Mouse (Mus musculus) CH12.LX (cell line): Measurements from ENCODE around the gene Aff3. TPM values are rescaled to one million over a fixed set of nuclear protein-coding genes. Genes with fewer than 3 reads are reported as not detected.

Source experiments
- DNase-seq: peaks from one replicate; pipeline ENCODE4 v3.0.0-alpha.2; 2013; ENCODE audit errors: extremely low read depth
- H3K27ac ChIP-seq: 2 replicates; pipeline ENCODE4 v1.5.1; 2012; ENCODE audit warnings: low read depth, mild to moderate bottlenecking, control low read depth, moderate library complexity; ENCODE audit not compliant: insufficient read depth
- H3K27me3 ChIP-seq: replicated peaks from 2 replicates; pipeline ENCODE3; 2012; ENCODE audit warnings: inconsistent platforms
- H3K36me3 ChIP-seq, 2 experiments: replicated peaks in 1 of 2; 2 replicates each; pipeline versions ENCODE3 to v1.6.1; 2012; ENCODE audit warnings: inconsistent platforms in 1 of 2, low read length in 1 of 2, mild to moderate bottlenecking in 1 of 2, mixed read lengths in 1 of 2, moderate library complexity in 1 of 2; ENCODE audit not compliant: control insufficient read depth in 1 of 2, insufficient read depth in 1 of 2
- H3K4me1 ChIP-seq, 2 experiments: 2 replicates each; pipeline ENCODE4 v1.6.1; 2012; ENCODE audit warnings: inconsistent platforms in 1 of 2, moderate library complexity in 1 of 2; ENCODE audit not compliant: insufficient read depth in 2 of 2, control insufficient read depth in 1 of 2
- H3K4me2 ChIP-seq: 2 replicates; pipeline ENCODE4 v1.6.1; 2012; ENCODE audit warnings: low read depth, mild to moderate bottlenecking, control low read depth; ENCODE audit not compliant: poor library complexity, insufficient read depth, severe bottlenecking
- H3K4me3 ChIP-seq, 3 experiments: fragments of 150-350 bp in 1 of 3; sonication (generic) in 1 of 3; replicated peaks in 1 of 3; 2 replicates each; pipeline versions ENCODE3 to v1.5.1; 2011 to 2012; ENCODE audit warnings: low read depth in 2 of 3, low read length in 2 of 3, mild to moderate bottlenecking in 2 of 3, moderate library complexity in 2 of 3, control low read depth in 1 of 3, improper control_type of control experiment in 1 of 3, inconsistent platforms in 1 of 3, mixed read lengths in 1 of 3; ENCODE audit not compliant: poor library complexity in 1 of 3
- H3K79me2 ChIP-seq: replicated peaks from 2 replicates; pipeline ENCODE4 v1.6.1; 2012; ENCODE audit warnings: mild to moderate bottlenecking, moderate library complexity; ENCODE audit not compliant: control insufficient read depth, poor library complexity, insufficient read depth, severe bottlenecking; ENCODE audit errors: extremely low read depth
- H3K9ac ChIP-seq: 2 replicates; pipeline ENCODE4 v1.6.1; 2012; ENCODE audit warnings: low read depth, mild to moderate bottlenecking, control low read depth, moderate library complexity; ENCODE audit not compliant: insufficient read depth
- H3K9me3 ChIP-seq: replicated peaks from 2 replicates; pipeline ENCODE3; 2012; ENCODE audit warnings: low read length, inconsistent platforms, mixed read lengths
- BHLHE40 ChIP-seq: IDR thresholded peaks from 2 replicates; pipeline ENCODE4 v1.6.1; 2011; ENCODE audit warnings: mild to moderate bottlenecking, low read depth, low read length, improper control_type of control experiment
- CHD2 ChIP-seq: IDR thresholded peaks from 2 replicates; pipeline ENCODE4 v1.6.1; 2011; ENCODE audit warnings: low read length, improper control_type of control experiment
- E2F4 ChIP-seq: IDR thresholded peaks from 2 replicates; pipeline ENCODE4 v1.6.1; 2011; ENCODE audit warnings: low read depth, low read length, improper control_type of control experiment; ENCODE audit not compliant: insufficient replicate concordance
- ELF1 ChIP-seq: IDR thresholded peaks from 2 replicates; pipeline ENCODE4 v1.6.1; 2014; ENCODE audit warnings: low read depth, mild to moderate bottlenecking, inconsistent platforms, low read length, improper control_type of control experiment
- ETS1 ChIP-seq: conservative IDR thresholded peaks from 2 replicates; pipeline ENCODE4 v1.6.1; 2012; ENCODE audit warnings: low read depth, mild to moderate bottlenecking, inconsistent platforms, low read length, improper control_type of control experiment, moderate library complexity
- GABPA ChIP-seq: IDR thresholded peaks from 2 replicates; pipeline ENCODE4 v1.6.1; 2012; ENCODE audit warnings: low read depth, low read length, improper control_type of control experiment, inconsistent platforms; ENCODE audit not compliant: insufficient replicate concordance
- IRF4 ChIP-seq: IDR thresholded peaks from 2 replicates; pipeline ENCODE4 v1.6.1; 2014; ENCODE audit warnings: low read depth, mild to moderate bottlenecking, inconsistent platforms, low read length, improper control_type of control experiment
- JUN ChIP-seq: IDR thresholded peaks from 2 replicates; pipeline ENCODE4 v1.6.1; 2011; ENCODE audit warnings: low read depth, mild to moderate bottlenecking, low read length, improper control_type of control experiment, moderate library complexity; ENCODE audit not compliant: insufficient read depth
- JUND ChIP-seq: conservative IDR thresholded peaks from 2 replicates; pipeline ENCODE4 v1.6.1; 2011; ENCODE audit warnings: low read depth, low read length, improper control_type of control experiment
- MAX ChIP-seq: IDR thresholded peaks from 2 replicates; pipeline ENCODE4 v1.6.1; 2011; ENCODE audit warnings: low read length, improper control_type of control experiment
- MAZ ChIP-seq: IDR thresholded peaks from 2 replicates; pipeline ENCODE4 v1.6.1; 2012; ENCODE audit warnings: low read depth, mild to moderate bottlenecking, inconsistent platforms, low read length, improper control_type of control experiment, moderate library complexity
- NELFE ChIP-seq: IDR thresholded peaks from 2 replicates; pipeline ENCODE4 v1.6.1; 2011; ENCODE audit warnings: low read depth, low read length, improper control_type of control experiment
- PAX5 ChIP-seq: IDR thresholded peaks from 2 replicates; pipeline ENCODE4 v1.6.1; 2012; ENCODE audit warnings: low read length, inconsistent platforms, mixed read lengths
- RAD21 ChIP-seq: IDR thresholded peaks from 2 replicates; pipeline ENCODE4 v1.6.1; 2011; ENCODE audit warnings: low read depth, mild to moderate bottlenecking, low read length, improper control_type of control experiment, moderate library complexity
- RCOR1 ChIP-seq: conservative IDR thresholded peaks from 2 replicates; pipeline ENCODE4 v1.6.1; 2012; ENCODE audit warnings: low read depth, mild to moderate bottlenecking, inconsistent platforms, low read length, improper control_type of control experiment
- SMC3 ChIP-seq: IDR thresholded peaks from 2 replicates; pipeline ENCODE4 v1.6.1; 2011; ENCODE audit warnings: low read depth, low read length, improper control_type of control experiment
- TCF12 ChIP-seq: IDR thresholded peaks from 2 replicates; pipeline ENCODE4 v1.6.1; 2014; ENCODE audit warnings: low read depth, mild to moderate bottlenecking, inconsistent platforms, low read length, improper control_type of control experiment
- UBTF ChIP-seq: IDR thresholded peaks from 2 replicates; pipeline ENCODE4 v1.6.1; 2012; ENCODE audit warnings: low read depth, mild to moderate bottlenecking, inconsistent platforms, low read length, improper control_type of control experiment, moderate library complexity
- USF1 ChIP-seq: IDR thresholded peaks from 2 replicates; pipeline ENCODE4 v1.6.1; 2014; ENCODE audit warnings: low read depth, mild to moderate bottlenecking, inconsistent platforms, low read length, improper control_type of control experiment
- USF2 ChIP-seq: conservative IDR thresholded peaks from 2 replicates; pipeline ENCODE4 v1.6.1; 2011; ENCODE audit warnings: low read depth, low read length, improper control_type of control experiment
- ZC3H11A ChIP-seq: IDR thresholded peaks from 2 replicates; pipeline ENCODE4 v1.6.1; 2012; ENCODE audit warnings: low read depth, mild to moderate bottlenecking, inconsistent platforms, low read length, improper control_type of control experiment
- ZKSCAN1 ChIP-seq: IDR thresholded peaks from 2 replicates; pipeline ENCODE4 v1.6.1; 2012; ENCODE audit warnings: low read depth, inconsistent platforms, low read length, improper control_type of control experiment, borderline replicate concordance
- ZMIZ1 ChIP-seq: IDR thresholded peaks from 2 replicates; pipeline ENCODE4 v1.6.1; 2012; ENCODE audit warnings: low read depth, mild to moderate bottlenecking, inconsistent platforms, low read length, improper control_type of control experiment
- dilution Hi-C: fragments of 300-500 bp; cut with MboI; formaldehyde crosslinking; loops from 2 replicates; pipeline ENCODE4 v1.14.3; 2020; ENCODE audit warnings: low sequenced_read_pairs; ENCODE audit not compliant: extremely low pct_unique_long_range_greater_than_20kb, extremely low pct_ligation_motif_present
- in situ Hi-C: fragments of 300-500 bp; cut with MboI; formaldehyde crosslinking; loops from 3 replicates; pipeline ENCODE4 v1.14.3; 2019; ENCODE audit warnings: low sequenced_read_pairs, low pct_ligation_motif_present, low pct_unique_long_range_greater_than_20kb, mixed read lengths
- polyA plus RNA-seq: library from polyadenylated mRNA; unstranded; fragments of >175 nt; gene quantifications from 2 replicates; pipeline ENCODE4 v1.2.1, GENCODE M21; 2012; ENCODE audit warnings: low read depth; ENCODE audit not compliant: insufficient read length
- total RNA-seq, 2 experiments: library from RNA; depleted of rRNA; stranded (reverse); fragments of 300-350 nt in 1 of 2; fragments of >200 nt in 1 of 2; gene quantifications; 2 replicates each; pipeline ENCODE4 v1.2.3; 2012 to 2014

The Aff3 gene
- total and polyA plus RNA-seq, 3 experiments = 5.1 to 29.9 (median 7.7) TPM

GRCm38 (mm10) chr1:38198393-38199029 lies 466.2 kb downstream of the Aff3 start:
- Histone ChIP-seq H3K4me1 (peaks cover 0 to 20% of the 10 kb centered on the region in 2 experiments; a peak in 2 of 4 replicates), H3K9me3 (no peaks in the 10 kb centered on the region), H3K4me3 (no peak overlapping the region), H3K36me3 (peaks cover 0 to 68% of the 10 kb centered on the region in 2 experiments), H3K27ac (no peak overlapping the region), H3K79me2 (no peaks in the 10 kb centered on the region), H3K27me3 (no peaks in the 10 kb centered on the region), H3K9ac (no peak overlapping the region), H3K4me2 (no peak overlapping the region)
- in situ Hi-C loops = no loop called here
- TF ChIP-seq RAD21 (no peak), PAX5 (no peak), ETS1 (no peak), E2F4 (no peak), TCF12 (no peak), ZMIZ1 (no peak), NELFE (no peak), RCOR1 (no peak), UBTF (no peak), USF2 (no peak), MAZ (no peak), JUN (no peak), ZC3H11A (no peak), IRF4 (no peak), SMC3 (no peak), BHLHE40 (no peak), CHD2 (no peak)
- dilution Hi-C loops = no loop called here
- no peak for DNase-seq

GRCm38 (mm10) chr1:38197145-38197682 lies 467.5 kb downstream of the Aff3 start:
- Histone ChIP-seq H3K79me2 (no peaks in the 10 kb centered on the region), H3K36me3 (peaks cover 0 to 61% of the 10 kb centered on the region in 2 experiments), H3K9ac (no peak overlapping the region), H3K27ac (no peak overlapping the region), H3K4me1 (peaks cover 0 to 18% of the 10 kb centered on the region in 2 experiments; a peak in 2 of 4 replicates), H3K9me3 (no peaks in the 10 kb centered on the region), H3K4me2 (no peak overlapping the region), H3K27me3 (no peaks in the 10 kb centered on the region), H3K4me3 (no peak overlapping the region)
- in situ Hi-C loops (no loop called here), dilution Hi-C loops (no loop called here)
- no peak for DNase-seq
- TF ChIP-seq ELF1 = no peak
- TF ChIP-seq GABPA = no peak
- TF ChIP-seq MAX = no peak
- TF ChIP-seq JUND = no peak
- TF ChIP-seq ZKSCAN1 = no peak
- no peak for TF ChIP-seq USF1
- no peak for TF ChIP-seq PAX5
- TF ChIP-seq ETS1 = no peak
